Mouse (Mus musculus): ENCODE data around the gene Taf11.

DNA sequence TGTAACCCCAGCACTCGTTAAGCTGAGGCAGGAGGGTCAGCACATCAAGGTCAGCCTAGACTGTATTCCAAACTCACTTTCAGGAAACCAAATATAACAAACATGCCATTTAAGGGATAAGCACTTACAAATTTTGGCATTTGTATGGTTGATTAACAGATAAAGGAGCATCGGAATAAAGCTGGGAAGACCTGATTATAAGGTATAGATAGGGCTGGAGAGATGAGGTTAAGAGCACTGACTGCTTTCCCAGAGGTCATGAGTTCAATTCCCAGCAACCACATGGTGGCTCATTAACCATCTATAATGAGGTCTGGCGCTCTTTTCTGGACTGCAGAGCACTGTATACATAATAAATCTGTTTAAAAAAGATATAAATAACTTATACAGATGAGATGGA, 36.1 kb downstream of the Taf11 start:
- TF ChIP-seq CTCF (IDR thresholded peaks at IDR 0.05; ENCODE audit: insufficient read depth, low read length) (no peak), POLR2A (IDR thresholded peaks at IDR 0.05; ENCODE audit: borderline replicate concordance, extremely low read depth, low read depth, low read length) (no peak)

Data from lung, adult 2 months (tissue).